ENCODE assay signal across 20 mouse cellular contexts in the genomic region with DNA sequence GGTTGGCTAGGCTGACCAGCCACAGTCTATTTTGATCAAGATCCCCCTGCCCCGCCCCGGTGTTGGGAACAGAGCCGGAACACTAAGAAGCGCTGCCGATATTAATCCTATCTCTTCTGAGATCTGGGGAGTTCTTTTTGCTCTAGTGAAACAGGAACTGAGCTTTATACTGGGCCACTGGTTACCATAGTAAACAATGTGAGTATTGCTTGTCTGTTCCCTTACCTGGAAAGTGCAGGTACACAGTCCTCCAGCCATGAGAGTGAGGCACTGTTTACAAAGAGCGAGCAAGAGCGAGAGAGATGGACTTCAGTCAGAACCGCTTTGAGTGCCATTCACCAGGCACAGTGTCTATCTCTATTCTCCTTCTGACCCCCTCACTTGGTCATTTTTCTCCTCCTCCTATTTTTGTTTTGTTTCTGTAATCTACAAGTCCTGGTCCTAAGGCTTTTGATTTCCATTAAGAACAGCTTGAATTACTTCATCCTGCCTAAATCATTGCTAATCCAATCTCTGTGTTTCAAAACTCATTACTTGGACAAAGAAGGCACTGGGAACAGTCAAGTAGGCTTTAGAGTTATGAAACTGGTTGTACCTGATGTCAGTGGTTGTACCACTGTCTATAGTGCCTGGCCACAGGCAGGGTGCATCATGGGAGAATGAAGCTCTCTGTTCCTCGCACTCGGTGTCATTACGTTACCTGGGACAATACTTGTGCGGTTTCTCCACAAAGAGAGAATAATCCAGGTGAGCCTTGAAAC. TPM values are rescaled to one million over a fixed set of nuclear protein-coding genes. Genes with fewer than 3 reads are reported as not detected.
DNase-seq lines count a peak whose midpoint lies in the region; ATAC-seq and TF ChIP-seq lines count a peak whose summit lies in the region.
"Had no signal": no experiment of that assay in that cellular context is flagged by ENCODE, and none has a peak within 500 bp of the region (broad histone marks: within the 10 kb centered on the region; RNA-seq: fewer than 3 reads in every experiment).

No protein-coding gene starts in this region.

- no peak overlapping the region for H3K9ac ChIP-seq in kidney, embryonic 15.5 days
- no peak overlapping the region for H3K9ac ChIP-seq in liver, embryonic 14.5 days (replicated peaks)
- H3K9ac ChIP-seq in stomach, embryonic 15.5 days: no peak overlapping the region

- no peak overlapping the region for H3K4me3 ChIP-seq in kidney, embryonic 15.5 days (replicated peaks)
- H3K4me3 ChIP-seq in liver, embryonic 14.5 days (ENCODE audit: insufficient read depth in 1 of 2, low read depth in 2 of 2, low read length in 2 of 2): no peak overlapping the region
- no peak overlapping the region for H3K4me3 ChIP-seq in stomach, embryonic 15.5 days (replicated peaks)
- H3K4me3 ChIP-seq: gastrocnemius, adult 2 months; left cerebral cortex, adult 2 months had no signal

- no peak for DNase-seq in kidney, postnatal 10 days
- peak in 1 of 3 experiments; percentile 24 for DNase-seq in liver, embryonic 14.5 days (ENCODE audit: low read depth in 3 of 3, low spot score in 3 of 3)
- DNase-seq in retina, postnatal 1 day: no peak
- no peak for DNase-seq in c-Kit-positive CD71-positive TER-119-positive erythroid progenitor cells, embryonic 14.5 days (ENCODE audit: low spot score)
- DNase-seq: adrenal gland, postnatal 14 days; cerebellum, adult 11 months; cerebellum, postnatal 10 days; gastrocnemius, adult 2 months; left cerebral cortex, postnatal 4 days; lung, adult 18-20 months; lung, postnatal 36 days; right cerebral cortex, postnatal 25 days; thymus, postnatal 14 days had no signal

- no peak for ATAC-seq in kidney, embryonic 15.5 days (replicated peaks; ENCODE audit: low FRiP score)
- ATAC-seq in granulocyte monocyte progenitor cell, adult 5-6 weeks (replicated peaks; ENCODE audit: poor library complexity, severe bottlenecking): 0 out of 2 replicates have a peak, but pooled peaks have one; percentile 9
- ATAC-seq in liver, embryonic 14.5 days (ENCODE audit: insufficient read depth): peak; percentile 52
- ATAC-seq in stomach, embryonic 15.5 days (ENCODE audit: insufficient read depth, low FRiP score, low read depth): peak; percentile 45; the same call in 1 of the 2 replicates
- ATAC-seq: hindbrain, postnatal 0 days; midbrain, embryonic 16.5 days had no signal

- no peak overlapping the region for H3K4me2 ChIP-seq in kidney, embryonic 15.5 days
- no peak overlapping the region for H3K4me2 ChIP-seq in liver, embryonic 14.5 days (ENCODE audit: low read depth)
- H3K4me2 ChIP-seq in stomach, embryonic 15.5 days: no peak overlapping the region

- H3K27me3 ChIP-seq in kidney, embryonic 15.5 days: no peaks in the 10 kb centered on the region
- no peaks in the 10 kb centered on the region for H3K27me3 ChIP-seq in liver, embryonic 14.5 days (ENCODE audit: control insufficient read depth, insufficient read depth, low read length)
- no peaks in the 10 kb centered on the region for H3K27me3 ChIP-seq in stomach, embryonic 15.5 days (replicated peaks)
- H3K27me3 ChIP-seq: CH12.LX had no signal

- H3K27ac ChIP-seq in kidney, embryonic 15.5 days: 0 out of 2 replicates have a peak overlapping the region, but pooled peaks have one; percentile 3
- no peak overlapping the region; the same call in 1 of the 2 replicates for H3K27ac ChIP-seq in liver, embryonic 14.5 days
- no peak overlapping the region for H3K27ac ChIP-seq in stomach, embryonic 15.5 days
- H3K27ac ChIP-seq: gastrocnemius, adult 2 months; hindbrain, postnatal 0 days; left cerebral cortex, adult 2 months had no signal

- no peaks in the 10 kb centered on the region for H3K9me3 ChIP-seq in kidney, embryonic 15.5 days (replicated peaks)
- no peaks in the 10 kb centered on the region for H3K9me3 ChIP-seq in liver, embryonic 14.5 days (ENCODE audit: control insufficient read depth, low read length)
- H3K9me3 ChIP-seq in stomach, embryonic 15.5 days: no peaks in the 10 kb centered on the region

- no peaks in the 10 kb centered on the region for H3K36me3 ChIP-seq in kidney, embryonic 15.5 days
- no peaks in the 10 kb centered on the region for H3K36me3 ChIP-seq in liver, embryonic 14.5 days (replicated peaks; ENCODE audit: control insufficient read depth, insufficient read depth, low read depth)
- no peaks in the 10 kb centered on the region for H3K36me3 ChIP-seq in stomach, embryonic 15.5 days

- no peak for TF ChIP-seq CTCF in liver, embryonic 14.5 days (IDR thresholded peaks at IDR 0.05; ENCODE audit: low read depth)

- 89% methylated on average over 12 of the region's 12 CpGs for WGBS in kidney, embryonic 15.5 days
- whole genome bisulfite sequencing in liver, embryonic 14.5 days (ENCODE audit: insufficient replicate concordance): 57% methylated on average over 12 of the region's 12 CpGs
- WGBS in stomach, embryonic 15.5 days: 78% methylated on average over 12 of the region's 12 CpGs

- TF ChIP-seq EP300 in liver, embryonic 14.5 days (IDR thresholded peaks at IDR 0.05; ENCODE audit: low read depth): no peak

- peaks cover 37% of the 10 kb centered on the region for H3K4me1 ChIP-seq in kidney, embryonic 15.5 days
- H3K4me1 ChIP-seq in liver, embryonic 14.5 days (replicated peaks; ENCODE audit: control insufficient read depth in 2 of 2, insufficient read depth in 2 of 2, low read length in 1 of 2): peaks cover 3 to 18% of the 10 kb centered on the region in 2 experiments; a peak in 3 of 4 replicates
- peaks cover 9% of the 10 kb centered on the region for H3K4me1 ChIP-seq in stomach, embryonic 15.5 days

RNA-seq across cellular contexts. Expression of a gene that starts 55.1 kb away (rescaled TPM):
- 38.9 and 41.5 TPM in 2 replicates for polyA plus RNA-seq in kidney, embryonic 15.5 days (2015; fragmentation: Nextera tagmentation; extraction: Ambion mirVana)
- total RNA-seq in granulocyte monocyte progenitor cell, adult 5-6 weeks (2014; fragmentation: Nextera tagmentation): 20.4 and 28.5 TPM in 2 replicates
- total RNA-seq in granulocyte monocyte progenitor cell, adult 5-6 weeks (2017): 8.4 and 13.0 TPM in 2 replicates
- polyA plus RNA-seq in liver, embryonic 14.5 days (2012; rRNA removed): 6.5 and 10.4 TPM in 2 replicates
- 16.2 and 18.8 TPM in 2 replicates for polyA plus RNA-seq in liver, embryonic 14.5 days (2014; fragmentation: Nextera tagmentation; extraction: Ambion mirVana)
- 44.1 and 44.9 TPM in 2 replicates for polyA plus RNA-seq in stomach, embryonic 15.5 days (2015; fragmentation: Nextera tagmentation; extraction: Ambion mirVana)
